Mouse (Mus musculus) urinary bladder, postnatal 36 days (tissue): ENCODE measurements at regions not wholly inside any gene's neighbourhood (a gene's known extent, or its start where the extent isn't known, plus 50 kb on each side); places are given as distances from the start of the nearest gene placed in this dataset.

Experiments
- DNase-seq, 2 experiments: peaks; one replicate each; pipeline ENCODE4 v3.0.0; 2022; ENCODE audit warnings: low spot score in 2 of 2, mixed read lengths in 1 of 2

GRCm38 (mm10) chr1:61562091-61562490, 76.5 kb upstream of the Pard3b start:
- DNase-seq = no peak

GRCm38 (mm10) chr1:61565471-61565870, 73.2 kb upstream of the Pard3b start:
- DNase-seq = no peak

GRCm38 (mm10) chr1:61574276-61574675, 64.3 kb upstream of the Pard3b start:
- no peak for DNase-seq

GRCm38 (mm10) chr1:61576758-61577157, 61.9 kb upstream of the Pard3b start:
- no peak for DNase-seq

GRCm38 (mm10) chr1:61587251-61587650, 51.4 kb upstream of the Pard3b start:
- DNase-seq = no peak
